Mouse (Mus musculus) layer of hippocampus, postnatal 36 days (tissue): ENCODE results near the gene Elf5. TPM values are rescaled to one million over a fixed set of nuclear protein-coding genes. Genes with fewer than 3 reads are reported as not detected.

Experiments used
- DNase-seq, 2 experiments: peaks; one replicate each; pipeline ENCODE4 v3.0.0; 2022
- total RNA-seq, 2 experiments: library from RNA; stranded (reverse); gene quantifications; 2 replicates each; pipeline ENCODE4 v1.2.3; 2021

Gene Elf5
- total RNA-seq: 1 to 10 TPM; 1.2 TPM

DNA sequence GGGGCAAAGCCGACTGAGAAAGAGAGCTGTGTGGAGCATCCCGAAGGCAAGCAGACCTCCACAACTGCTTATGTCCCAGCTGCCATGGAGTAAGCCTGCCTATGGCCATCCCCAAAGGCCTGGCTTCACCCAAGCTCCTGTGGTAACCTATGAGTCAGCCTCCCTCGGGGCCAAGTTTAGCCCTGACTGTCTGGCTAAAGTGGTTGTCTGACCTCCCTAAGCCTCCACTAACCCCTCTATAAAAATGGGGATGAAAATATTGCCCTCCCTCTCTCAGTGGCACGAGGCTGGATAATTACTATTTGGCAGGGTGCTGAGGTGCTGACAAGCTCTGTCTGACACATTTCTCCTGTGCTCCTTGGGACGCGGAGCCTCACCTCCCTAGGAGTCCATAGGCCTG is at the start of gene Elf5:
Gene Elf5 (plus strand): TSS at position 341 of the 400 bp plus-strand sequence.
- DNase-seq: no peak

DNA sequence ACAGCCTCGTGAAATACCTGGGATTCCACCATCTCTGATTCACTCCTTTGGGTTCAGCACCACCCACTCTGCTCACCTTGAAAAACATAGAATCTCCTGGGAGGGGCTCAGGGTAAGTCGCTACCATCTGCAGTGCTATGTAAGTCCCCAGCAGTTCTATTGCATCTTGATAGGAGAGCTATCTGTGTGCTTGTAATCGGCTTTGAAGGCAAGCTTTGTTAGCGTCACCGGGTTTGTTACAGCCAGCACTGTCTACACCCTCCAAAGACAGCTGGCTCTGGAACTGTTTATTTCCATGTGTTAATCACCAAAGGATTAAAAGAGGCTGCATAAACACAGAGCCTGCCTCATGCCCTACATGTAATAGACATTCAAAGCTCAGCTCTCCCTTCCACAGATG is 38.9 kb upstream of the Elf5 start:
- DNase-seq: no peak

DNA sequence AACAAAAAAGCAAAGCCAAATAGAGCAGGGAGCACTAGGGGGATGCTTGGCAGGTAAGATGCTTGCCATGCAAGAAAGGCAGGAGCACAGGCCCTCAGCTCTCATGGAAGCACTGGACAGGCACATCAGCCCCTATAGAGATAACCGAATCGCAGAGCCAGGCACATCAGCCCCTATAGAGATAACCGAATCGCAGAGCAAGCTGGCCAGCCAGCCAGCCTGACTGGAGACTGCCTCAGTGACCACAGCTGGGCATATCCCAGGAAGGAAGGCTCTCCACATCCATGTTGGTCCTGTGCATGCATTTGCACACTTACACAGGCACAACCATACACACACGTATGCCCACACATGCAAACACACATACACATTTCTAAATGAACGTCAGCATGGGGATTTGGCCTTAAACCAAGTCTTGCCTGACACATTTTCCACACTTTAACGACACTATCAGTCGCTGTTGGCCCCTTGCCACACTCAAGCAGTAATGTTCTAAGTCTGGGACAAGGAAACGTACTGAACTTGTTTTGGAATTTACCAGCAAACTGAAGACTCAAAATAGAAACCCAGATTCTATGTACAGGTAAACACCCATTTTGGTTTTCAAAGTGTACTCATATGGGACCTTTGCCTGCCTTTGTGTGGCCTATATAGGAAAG is 31.9 kb upstream of the Elf5 start:
- DNase-seq: no peak

DNA sequence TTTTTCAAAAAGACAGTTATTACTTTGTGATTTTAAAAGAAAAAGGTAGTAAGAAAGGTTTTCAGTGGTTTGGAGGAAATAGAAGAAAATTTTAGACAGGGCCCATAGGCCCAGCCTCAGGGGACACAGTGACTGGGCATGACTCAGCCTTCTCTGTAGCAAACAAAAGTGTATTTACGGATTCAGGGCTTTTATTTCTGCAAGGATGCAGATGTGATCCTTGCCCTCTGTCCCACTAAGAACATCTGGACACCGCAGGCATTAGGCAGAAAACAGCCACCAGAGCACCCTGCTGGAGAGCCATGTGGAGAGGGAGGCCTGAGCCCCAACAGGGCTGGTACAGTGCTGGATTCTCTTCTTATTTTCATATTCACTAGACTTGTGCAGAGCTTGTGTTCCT is 29.3 kb upstream of the Elf5 start:
- DNase-seq: no peak

DNA sequence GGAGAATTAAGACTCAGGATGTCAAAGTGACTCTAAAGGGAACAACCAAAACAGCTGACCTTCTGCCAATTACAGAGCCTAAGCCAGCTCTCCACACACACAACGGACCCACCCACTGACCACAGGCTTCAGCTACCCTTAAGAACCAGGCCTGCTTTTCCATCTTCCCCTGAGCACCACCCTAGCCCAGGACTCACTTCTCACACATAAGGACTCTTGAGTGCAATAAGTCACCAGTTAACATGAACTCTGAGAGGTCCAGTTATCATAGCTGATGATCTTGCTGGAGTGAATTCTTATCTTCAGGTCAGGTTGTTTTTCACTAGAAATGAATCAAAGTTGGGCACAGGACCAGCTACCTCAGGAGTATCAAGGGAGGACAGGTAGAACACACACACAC is 23.6 kb upstream of the Elf5 start:
- no peak for DNase-seq

DNA sequence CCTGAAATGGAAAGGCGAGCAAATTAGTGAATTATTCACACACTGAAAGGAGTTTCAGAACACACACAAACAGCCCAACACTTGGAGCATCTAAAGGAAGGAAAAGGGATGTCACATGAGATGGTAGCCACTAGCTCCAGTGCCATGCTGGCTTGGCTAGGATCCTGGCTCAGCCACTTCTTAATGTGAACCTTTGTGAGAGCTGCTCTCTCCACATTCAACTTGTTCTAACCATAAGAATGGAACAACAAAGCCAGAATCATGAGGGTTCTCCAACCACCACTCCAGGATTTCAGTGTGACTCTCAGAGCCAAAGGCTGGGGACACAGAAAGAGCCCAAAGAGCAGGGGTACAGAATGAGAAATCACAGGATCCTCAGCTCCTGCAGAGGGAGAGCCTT is 23.2 kb upstream of the Elf5 start:
- no peak for DNase-seq

DNA sequence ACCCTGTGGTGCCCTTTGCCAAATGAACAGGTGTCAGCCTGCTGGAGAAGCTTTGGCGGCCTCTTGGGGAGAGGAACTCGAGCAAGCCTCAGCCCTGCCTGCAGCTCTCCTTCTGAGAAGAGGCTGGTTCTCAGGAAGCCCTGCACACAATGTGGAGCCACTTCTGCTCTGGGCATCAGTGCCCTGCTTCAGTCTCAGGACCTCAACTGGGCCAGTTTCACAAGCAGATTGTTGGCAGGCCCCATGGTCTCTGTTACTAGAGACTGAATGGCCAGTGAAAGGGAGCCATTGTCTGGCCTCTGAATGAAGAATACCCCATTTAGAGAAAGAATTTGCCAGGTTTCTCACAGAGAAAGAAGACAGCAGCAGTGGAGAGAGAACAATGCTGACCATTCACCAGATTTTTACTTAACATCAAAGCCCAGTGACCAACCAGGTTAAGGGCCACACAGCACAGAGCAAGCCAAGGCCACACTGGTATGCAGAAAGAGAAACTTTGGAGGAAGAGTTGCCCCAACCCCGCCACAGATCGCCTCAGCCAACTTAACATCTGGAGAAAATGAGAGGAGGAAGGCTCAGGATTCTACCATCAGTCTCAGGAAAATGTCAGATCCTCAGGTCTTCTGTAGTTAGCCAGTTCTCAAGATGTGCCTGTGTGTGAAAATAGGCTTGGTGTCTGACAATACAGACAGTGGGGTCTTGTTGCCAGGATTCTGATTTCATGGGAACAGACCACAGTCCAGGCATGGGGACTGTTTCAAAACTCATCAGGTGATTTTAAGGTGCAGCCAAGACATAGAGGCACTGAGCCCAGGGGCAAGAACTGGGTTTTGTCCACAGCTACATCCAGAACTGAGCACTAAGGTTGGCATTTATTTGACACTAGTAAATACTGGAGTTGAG is 21.2 kb upstream of the Elf5 start:
- DNase-seq: peak; percentile 22 to 46

DNA sequence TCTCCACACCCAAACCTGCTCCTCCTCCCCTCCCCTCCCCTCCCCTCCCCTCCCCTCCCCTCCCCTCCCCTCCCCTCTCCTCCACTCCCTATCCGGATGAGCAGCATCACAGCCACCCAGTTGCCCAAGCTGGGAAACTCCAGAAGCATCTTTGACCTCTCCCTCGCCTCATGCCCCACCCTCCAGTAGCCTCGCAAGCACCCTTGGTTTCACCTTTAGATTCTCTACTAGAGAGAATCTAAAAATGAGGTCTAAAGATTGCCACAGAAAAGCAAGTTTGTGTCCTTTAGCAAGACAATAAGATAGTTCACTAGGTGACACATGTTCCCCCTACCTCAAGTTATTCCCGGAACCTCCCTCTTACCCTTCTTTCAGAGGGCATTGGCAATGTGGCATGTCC is 19.9 kb upstream of the Elf5 start:
- DNase-seq: no peak

DNA sequence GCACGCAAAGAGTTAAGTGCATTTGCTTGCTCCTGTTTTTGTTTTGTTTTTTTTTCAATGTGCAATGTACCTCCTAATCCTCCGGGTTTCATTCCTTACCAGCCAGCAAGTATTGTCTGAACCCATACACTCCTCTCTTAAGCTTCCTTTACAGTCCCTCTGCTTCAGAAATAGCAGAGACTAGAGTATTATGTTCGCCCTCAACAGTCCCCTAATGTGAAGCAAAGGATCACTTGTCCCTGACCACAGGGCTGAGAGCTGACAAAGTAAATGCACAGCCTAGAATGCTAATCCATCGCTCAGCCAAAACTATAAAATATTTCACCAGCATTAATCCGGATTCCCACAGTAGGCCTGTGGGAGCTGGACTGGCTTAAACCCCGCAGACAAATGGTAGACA is 13.4 kb upstream of the Elf5 start:
- no peak for DNase-seq

DNA sequence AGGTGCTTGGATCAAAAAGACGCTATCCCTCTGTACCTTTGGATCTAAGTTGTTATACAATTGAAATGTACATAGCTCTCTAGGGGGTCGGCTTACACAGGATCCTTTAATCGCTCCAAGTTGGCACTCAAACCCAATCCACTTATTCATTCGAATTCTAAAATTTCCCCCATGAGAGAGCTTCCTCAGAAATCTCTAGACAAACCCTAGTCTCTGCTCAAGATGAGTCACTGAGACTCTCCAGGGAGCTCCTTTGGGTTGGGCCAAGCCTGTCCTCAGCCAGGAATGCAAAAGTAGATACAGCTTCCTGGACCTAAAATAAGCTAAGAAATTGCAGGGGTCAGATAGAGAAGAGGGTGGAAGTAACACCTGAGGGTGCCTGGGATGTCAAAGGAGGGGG is 10.8 kb upstream of the Elf5 start:
- no peak for DNase-seq

DNA sequence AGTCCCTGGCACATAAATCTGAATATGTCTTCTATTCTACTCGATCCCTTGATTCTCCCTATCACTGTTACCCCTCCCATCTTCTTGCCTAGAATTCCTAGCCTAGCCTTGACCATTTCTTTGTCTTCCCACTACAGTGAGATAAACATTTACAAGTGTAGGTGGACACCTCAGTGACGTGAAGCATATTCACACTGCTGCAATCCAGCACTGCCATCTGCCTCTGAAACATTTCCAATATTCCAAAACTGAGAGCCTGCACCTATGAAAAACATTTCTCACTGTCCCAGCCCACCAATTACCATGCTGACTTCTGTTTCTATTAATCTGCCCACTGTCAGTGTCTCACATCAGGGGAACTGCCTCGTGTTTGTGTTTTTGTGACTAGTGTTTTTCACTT is 5.2 kb upstream of the Elf5 start:
- no peak for DNase-seq

DNA sequence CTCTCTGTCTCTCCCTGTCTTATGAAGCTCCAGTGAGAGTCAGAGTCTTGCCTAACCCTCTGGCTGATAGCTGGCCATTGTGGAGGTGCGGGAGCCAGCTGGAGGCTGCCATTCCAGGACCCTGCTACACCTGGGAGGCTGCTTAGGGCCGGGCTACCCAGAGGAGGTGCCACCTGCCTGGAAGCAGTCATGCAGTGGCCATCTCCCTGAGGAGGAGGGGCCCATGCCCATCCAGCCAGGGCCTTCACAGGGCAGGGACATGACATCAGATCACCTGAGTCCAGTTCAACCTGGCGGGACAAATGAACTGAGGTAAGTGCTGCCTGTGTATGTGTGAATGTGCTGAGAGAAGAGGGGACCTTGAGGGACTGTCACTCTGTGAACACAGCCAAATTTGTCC is 328 bp downstream of the Elf5 start:
- no peak for DNase-seq

DNA sequence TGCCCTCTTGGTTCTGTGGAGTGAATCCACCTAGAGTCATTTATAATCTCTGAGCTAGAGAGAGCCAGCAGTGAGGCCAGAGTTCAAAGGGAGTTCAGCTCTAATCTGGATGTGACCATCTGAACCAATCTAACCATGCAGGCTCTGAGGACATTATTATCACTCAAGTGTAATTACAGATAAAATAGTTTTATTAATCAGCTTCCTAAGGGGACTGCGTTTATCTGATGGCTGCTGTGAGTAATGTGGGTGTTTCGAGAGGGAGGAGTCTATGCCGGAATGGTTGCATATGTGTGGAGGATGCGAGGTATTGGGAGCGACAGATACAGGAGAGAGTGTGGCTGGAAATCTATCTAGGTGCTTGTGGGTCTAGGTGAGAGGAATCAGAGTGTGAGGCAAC is 1.9 kb downstream of the Elf5 start:
- no peak for DNase-seq

DNA sequence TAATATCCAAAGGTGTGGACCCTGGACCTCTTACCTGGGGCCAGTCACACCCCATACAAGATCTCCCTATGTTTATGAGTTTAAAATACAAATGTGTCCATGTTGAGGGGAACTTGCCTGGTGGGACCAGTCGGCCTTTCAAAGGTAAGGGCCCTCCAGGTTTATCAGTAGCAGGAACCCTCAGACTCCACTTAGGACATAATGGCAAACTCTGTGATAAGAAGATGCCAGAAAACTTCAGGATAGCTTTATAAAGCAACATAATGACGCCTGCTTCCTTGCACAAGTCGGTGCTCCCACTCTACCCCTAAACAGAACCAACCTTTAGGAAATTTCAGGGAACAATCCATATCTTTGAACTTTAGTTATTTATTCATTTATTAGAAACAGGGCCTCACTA is 4.3 kb downstream of the Elf5 start:
- no peak for DNase-seq

DNA sequence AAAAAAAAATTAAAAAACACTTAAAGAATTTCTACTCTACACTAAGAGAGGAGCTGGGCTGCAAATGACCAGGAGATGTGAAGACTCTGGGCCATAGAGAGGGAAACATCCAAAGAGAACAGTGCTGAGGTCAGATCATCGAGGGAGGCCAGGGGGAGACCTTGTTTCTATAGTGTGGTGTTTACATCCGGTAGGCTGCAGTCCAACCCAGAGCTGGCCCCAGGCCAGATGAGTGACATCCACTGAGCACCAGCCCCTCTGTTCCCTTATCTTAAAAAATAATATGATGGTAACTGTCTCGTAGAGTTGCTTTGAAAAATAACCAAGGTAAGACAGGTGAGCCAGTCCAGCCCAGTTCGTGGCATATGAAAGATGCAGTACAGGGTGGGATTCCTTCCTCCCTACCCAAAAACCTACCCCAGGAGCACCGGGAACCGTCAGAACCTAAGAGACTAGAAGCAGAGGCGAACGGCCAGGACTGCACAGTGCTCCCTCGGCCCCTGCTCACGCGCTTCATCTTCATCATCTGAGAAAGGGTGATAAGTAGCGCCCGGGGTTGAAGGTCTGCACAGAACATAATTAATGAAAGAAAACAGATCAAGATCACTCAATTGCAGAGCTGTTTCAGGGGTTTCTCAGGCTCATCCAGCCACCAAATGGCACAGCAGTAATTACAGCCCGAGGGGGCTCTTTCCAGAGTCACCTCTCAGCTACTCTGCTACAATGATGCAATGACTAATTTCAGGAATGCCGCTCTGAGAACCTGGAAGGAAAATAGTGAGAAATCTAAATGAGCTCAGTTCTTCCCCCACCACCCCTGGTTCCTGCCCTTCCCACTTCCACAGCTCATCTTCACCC is 9.4 kb downstream of the Elf5 start:
- no peak for DNase-seq

DNA sequence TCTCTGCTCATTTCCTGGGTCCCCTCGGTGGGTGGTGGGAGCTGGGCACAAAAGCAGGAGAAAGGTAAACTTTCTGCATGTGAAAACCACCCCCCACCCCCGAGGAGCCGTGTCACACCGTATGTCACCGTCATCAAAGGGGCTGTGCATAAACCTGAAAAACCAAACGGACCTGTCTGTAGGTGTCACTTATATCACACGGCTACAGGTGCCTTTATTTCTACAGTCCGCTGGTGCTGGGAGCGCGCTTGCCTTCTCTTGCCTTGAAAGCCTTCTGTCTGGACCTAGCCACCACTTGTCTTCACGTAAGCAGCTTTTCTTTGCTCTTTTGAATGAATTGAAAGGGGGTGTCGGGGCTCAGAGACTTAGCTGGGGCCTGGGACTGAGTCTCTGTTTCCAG is 12.4 kb downstream of the Elf5 start:
- DNase-seq: no peak

DNA sequence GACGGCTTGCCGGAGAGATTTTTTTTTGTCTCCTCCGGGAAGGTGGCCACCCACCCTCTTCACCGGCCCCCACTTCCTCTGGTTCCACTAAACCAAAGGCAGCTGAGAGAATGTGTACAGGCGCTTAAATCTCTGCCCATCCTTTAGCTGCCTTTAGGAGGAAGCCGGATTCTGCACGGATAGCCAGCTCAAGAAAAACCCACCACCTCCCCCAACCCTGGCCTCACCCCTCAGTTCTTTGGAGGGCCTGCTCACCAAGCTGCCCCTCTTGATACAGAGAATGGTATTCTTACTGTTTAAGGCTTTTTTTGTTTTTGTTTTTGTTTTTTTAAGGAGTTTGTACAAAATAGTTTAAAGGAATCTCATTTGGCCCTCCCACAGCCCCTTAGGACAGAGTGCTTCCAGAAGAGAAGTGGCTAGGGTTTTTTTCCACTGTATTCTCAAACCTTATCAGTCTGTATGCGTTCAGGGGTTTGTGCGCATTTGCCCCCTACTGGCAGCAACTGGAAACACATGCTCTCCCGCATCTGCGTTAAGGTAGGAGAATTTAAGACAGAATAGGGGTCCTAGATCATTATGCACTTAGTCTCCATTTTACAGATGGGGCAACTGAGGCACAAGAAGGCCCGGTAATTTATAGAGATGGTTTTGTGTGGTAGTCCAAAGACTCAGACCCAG is 13.0 kb downstream of the Elf5 start:
- peak; percentile 49 to 62 for DNase-seq

DNA sequence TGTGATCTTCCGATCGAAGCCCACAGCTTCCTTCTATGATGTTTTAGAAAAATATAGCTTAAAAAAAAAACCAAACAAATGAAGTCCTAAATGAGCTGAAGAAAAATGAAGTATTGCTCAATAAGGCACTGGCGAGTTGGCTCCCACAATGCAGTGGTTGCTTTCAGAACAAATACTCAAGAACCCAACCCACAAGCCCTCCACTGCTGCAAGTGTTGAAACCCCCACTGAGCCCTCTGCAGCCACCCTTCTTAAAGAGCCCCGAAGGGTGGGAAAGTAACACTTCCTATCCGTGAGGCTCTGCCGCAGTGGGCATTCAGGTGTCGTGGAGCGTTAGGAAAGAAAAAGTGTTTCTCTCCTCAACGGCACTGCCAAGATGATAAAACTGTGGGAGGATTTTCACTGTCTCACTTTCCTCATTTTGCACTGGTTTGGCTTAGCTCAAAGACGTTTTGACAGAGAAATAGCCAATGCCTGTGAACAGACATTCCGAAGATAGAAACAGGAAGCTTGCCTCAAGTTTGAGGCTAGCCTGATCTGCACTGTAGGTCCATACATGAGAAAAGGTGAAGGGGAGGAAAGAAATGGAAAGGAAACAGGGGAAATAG is 14.1 kb downstream of the Elf5 start:
- DNase-seq: no peak

DNA sequence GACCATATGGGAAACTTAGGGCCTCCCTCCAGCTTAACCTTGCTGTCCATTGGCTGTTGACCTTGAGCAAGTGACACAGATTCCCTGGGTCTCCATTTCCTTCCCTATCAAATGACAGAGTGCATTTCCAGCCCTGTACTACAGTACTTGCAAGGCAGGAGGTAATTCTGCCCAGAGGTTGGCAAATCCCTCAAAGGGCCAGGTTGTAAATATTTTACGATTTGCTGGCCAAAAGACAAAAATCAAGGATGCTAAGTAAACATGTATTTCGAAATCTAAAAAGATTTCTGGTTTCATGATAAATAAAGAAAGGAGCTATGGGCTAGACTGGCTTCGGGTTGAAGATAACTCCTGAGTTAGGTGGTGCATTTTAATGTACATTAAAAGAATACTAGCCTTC is 16.9 kb downstream of the Elf5 start:
- DNase-seq: no peak

DNA sequence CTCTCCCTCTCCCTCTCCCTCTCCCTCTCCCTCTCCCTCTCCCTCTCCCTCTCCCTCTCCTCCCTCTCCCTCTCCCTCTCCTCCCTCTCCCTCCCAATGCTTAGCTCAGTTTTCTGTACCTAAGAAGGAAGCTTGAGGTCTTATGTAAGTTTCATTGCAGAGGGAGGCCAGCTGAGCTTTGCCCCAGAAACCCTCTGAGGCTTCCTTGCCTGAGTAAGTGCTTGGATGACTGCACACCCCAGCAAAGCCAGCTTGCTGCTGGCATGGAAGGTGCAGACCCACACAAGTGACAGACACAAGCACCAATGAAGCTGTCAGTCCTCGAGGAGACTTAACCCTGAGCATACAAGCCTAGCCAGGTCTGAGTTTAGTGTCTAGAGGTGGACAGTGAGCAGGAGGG is 19.2 kb downstream of the Elf5 start:
- DNase-seq: no peak

DNA sequence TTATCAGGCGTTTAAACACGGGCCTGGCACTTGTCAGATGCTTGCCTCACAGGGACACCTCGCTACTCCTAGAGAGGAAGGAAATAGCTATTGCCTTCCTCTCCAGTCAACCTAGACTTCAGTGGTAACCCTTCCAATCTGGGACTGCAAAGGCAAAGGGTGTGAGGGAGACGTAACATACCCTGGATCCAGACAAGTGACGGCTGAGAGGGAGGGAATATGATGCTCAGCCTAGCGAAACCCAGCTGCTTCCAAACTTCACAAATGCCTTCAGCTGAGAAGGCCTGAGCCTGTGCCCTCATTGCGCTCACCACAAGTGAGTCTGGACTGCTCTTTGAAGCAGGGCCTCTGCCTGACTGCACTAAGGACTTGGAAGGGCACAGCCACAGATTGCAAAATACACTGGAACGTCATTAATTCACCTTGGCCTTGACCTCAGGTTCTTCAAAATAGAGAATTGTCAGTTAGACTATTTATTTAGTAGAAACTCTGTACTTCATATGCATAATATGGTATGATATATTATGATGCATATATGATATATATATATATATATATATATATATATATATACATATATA is 21.3 kb downstream of the Elf5 start:
- no peak for DNase-seq

DNA sequence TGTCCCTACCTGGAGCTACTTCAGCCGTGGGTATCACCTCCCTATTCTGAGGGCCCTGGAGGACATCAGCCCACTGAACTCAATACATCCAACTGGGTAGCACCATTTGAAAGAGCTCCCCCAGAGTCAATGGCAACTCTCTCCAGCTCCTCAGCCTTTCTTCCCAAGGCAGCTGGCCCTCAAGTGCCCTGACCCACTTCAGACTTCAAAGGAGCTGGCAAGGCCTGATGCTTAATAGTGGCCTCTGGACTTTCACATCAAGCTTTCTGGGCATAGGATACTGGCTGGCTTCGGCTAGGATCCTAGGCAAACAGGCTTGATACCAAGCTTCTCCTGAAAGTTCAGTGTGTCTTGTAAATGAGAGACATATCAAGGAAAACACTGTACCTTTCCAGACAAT is 23.6 kb downstream of the Elf5 start:
- peak in 1 of 2 experiments; percentile 23 for DNase-seq
